Mouse (Mus musculus): ENCODE results near the gene Olfr578. TPM values are rescaled to one million over a fixed set of nuclear protein-coding genes. Genes with fewer than 3 reads are reported as not detected.

Gene Olfr578
- polyA plus RNA-seq (2012): not detected in 2 replicates

DNA sequence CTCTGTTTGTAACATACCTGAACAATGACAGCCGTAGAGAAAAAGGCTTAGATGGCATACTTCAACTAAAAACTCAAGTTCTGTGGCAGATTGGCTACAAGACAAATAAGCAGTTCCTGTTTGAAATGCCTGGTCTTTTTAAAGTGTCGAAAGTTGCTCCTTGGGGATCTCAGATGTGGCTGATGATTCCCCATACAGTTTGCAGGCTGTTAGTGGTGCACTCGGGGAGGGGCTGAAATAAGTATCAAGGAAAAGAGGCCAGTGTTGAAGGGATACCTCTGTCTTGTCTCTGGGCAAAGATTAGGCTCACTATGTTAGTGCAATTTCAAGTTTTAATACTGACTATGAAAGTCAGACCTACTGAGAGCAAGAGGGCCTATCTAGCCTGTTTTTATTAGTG, at the start of gene Olfr578:
Olfr578 (minus strand) TSS at position 101 of the 400 bp plus-strand sequence.
- no peak for TF ChIP-seq TAL1 (IDR thresholded peaks at IDR 0.05; ENCODE audit: low read length)
- no peak for TF ChIP-seq GATA1 (IDR thresholded peaks at IDR 0.05; ENCODE audit: low read length)
- H3K27me3 ChIP-seq (ENCODE audit: control insufficient read depth): no peaks in the 10 kb centered on the region
- H3K36me3 ChIP-seq (ENCODE audit: control insufficient read depth): no peaks in the 10 kb centered on the region
- no peaks in the 10 kb centered on the region for H3K9me3 ChIP-seq (ENCODE audit: control insufficient read depth, low read length)
- H3K4me3 ChIP-seq (replicated peaks): no peak within 1 kb of the TSS
- H3K4me1 ChIP-seq (ENCODE audit: control insufficient read depth): no peaks in the 10 kb centered on the region

DNA sequence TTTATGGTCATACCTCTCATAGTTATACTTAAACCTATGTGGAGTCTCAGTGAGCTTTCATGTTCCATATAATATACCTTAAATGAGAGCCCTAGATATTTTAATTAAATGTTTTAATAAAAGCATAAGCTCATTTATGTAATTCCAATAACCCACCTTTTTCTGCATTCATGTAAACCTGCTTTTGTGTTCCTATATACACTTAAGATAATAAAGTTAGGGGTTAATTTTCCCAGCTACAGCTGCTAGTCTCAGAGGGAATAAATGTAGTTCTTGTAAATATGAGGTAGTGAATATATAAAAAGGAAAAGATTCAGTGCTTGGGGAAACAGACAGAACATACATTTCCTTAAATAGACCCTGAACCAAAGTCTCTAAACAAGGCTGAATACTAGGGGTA, 48.6 kb upstream of the Olfr578 start, which contains the start of gene Olfr582:
Olfr582 (plus strand) TSS at position 301 of the 400 bp plus-strand sequence.
- Histone ChIP-seq H3K4me3 (replicated peaks) (no peak within 1 kb of the TSS), H3K9me3 (ENCODE audit: control insufficient read depth, low read length) (no peaks in the 10 kb centered on the region), H3K27me3 (ENCODE audit: control insufficient read depth) (no peaks in the 10 kb centered on the region), H3K36me3 (ENCODE audit: control insufficient read depth) (no peaks in the 10 kb centered on the region), H3K4me1 (ENCODE audit: control insufficient read depth) (no peaks in the 10 kb centered on the region)
- no peak for TF ChIP-seq GATA1 (IDR thresholded peaks at IDR 0.05; ENCODE audit: low read length)
- no peak for TF ChIP-seq TAL1 (IDR thresholded peaks at IDR 0.05; ENCODE audit: low read length)

DNA sequence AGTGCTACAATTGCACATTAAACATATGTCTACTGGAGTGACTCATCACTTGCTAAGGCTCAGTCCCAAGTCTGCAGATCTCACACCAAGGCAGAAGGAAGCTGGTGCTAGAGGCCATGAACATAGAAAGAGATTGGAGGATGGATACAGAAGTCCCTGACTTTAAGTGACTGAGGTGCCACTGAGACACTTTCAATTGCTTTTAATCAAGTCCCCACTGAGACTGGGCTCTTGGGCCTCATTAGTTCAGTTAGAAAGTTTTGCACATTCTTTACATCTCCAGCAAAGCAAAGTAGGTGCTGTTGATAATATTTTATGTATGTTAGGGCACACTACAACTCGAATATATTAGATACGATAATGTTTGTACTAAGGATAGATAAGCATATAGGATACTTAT, 13.3 kb downstream of the Olfr578 start, which contains the start of gene Olfr577:
Olfr577 (minus strand) TSS at position 101 of the 400 bp plus-strand sequence.
- TF ChIP-seq GATA1 (IDR thresholded peaks at IDR 0.05; ENCODE audit: low read length): no peak
- no peak for TF ChIP-seq TAL1 (IDR thresholded peaks at IDR 0.05; ENCODE audit: low read length)
- H3K27me3 ChIP-seq (ENCODE audit: control insufficient read depth): no peaks in the 10 kb centered on the region

DNA sequence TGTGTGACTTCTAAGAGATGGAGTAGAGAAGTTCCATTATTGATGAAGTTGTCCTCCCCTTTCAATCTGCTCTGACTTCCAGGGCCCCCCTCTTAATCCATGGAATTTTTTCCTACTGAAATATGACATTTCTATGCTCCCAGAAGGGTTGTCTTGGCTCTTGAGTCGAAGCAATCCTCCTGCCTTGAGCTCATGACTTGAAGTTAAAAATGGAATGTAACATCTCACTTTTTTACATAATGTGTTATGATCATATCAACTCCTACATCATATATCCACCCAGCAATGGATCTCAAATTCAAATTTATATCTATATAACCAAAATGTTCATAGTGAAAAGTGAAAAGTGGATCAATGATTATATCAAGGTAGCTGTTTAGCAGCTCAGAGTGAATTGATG, 14.7 kb downstream of the Olfr578 start:
- Histone ChIP-seq H3K36me3 (ENCODE audit: control insufficient read depth) (no peaks in the 10 kb centered on the region), H3K4me1 (ENCODE audit: control insufficient read depth) (no peaks in the 10 kb centered on the region), H3K4me3 (replicated peaks) (no peak overlapping the region), H3K27me3 (ENCODE audit: control insufficient read depth) (no peaks in the 10 kb centered on the region), H3K9me3 (ENCODE audit: control insufficient read depth, low read length) (no peaks in the 10 kb centered on the region)
- TF ChIP-seq GATA1 (IDR thresholded peaks at IDR 0.05; ENCODE audit: low read length) (no peak), TAL1 (IDR thresholded peaks at IDR 0.05; ENCODE audit: low read length) (no peak)

More for the DNA sequence above, 13.3 kb downstream of the Olfr578 start, which contains the start of gene Olfr577:
- Histone ChIP-seq H3K4me3 (replicated peaks) (no peak within 1 kb of the TSS), H3K4me1 (ENCODE audit: control insufficient read depth) (no peaks in the 10 kb centered on the region), H3K9me3 (ENCODE audit: control insufficient read depth, low read length) (no peaks in the 10 kb centered on the region), H3K36me3 (ENCODE audit: control insufficient read depth) (no peaks in the 10 kb centered on the region)

DNA sequence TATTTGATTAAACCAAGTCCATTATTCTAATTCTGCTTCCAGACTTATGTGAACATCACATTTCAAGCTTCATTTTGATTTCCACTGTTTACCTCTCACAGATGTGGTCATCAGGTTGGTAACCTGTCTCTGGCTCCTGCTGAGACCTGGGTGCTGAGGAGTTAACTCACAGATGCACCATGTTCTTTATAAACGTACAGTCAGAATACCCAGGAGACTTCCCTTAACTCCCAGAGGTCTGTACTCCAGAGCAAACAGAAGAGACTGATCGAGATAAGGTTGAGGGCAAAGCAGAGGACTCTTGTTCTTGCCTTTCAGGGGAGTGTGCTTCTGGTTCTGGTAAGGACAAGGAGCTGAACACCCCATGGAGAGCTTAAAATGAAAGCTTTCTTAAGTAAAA, 26.8 kb downstream of the Olfr578 start, which contains the start of gene Olfr576:
Olfr576 (plus strand) TSS at position 301 of the 400 bp plus-strand sequence.
- Histone ChIP-seq H3K36me3 (ENCODE audit: control insufficient read depth) (no peaks in the 10 kb centered on the region), H3K27me3 (ENCODE audit: control insufficient read depth) (no peaks in the 10 kb centered on the region), H3K9me3 (ENCODE audit: control insufficient read depth, low read length) (no peaks in the 10 kb centered on the region), H3K4me1 (ENCODE audit: control insufficient read depth) (no peaks in the 10 kb centered on the region), H3K4me3 (replicated peaks) (no peak within 1 kb of the TSS)
- TF ChIP-seq TAL1 (IDR thresholded peaks at IDR 0.05; ENCODE audit: low read length) (no peak), GATA1 (IDR thresholded peaks at IDR 0.05; ENCODE audit: low read length) (no peak)

DNA sequence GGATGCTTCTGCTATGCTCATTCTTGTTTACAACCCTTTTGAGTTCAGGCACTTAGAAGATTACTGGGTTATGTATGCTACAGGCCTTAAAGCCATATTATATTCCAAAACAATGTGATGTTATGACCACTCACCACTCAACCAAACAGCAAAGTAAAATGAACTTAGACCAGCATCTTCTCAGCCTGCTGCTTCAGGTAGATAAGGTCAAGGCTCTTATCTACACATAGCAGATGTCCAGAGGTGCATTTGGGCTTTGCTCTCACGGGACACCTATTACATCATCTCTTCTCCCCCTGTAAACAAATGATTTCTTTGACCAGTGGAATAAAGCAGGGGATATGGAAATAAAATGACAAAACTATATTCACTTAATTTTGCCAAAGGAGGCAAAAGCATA, 30.5 kb downstream of the Olfr578 start, which contains the start of gene Olfr575:
Olfr575 (minus strand) TSS at position 183 of the 400 bp plus-strand sequence.
- Histone ChIP-seq H3K9me3 (ENCODE audit: control insufficient read depth, low read length) (no peaks in the 10 kb centered on the region), H3K36me3 (ENCODE audit: control insufficient read depth) (no peaks in the 10 kb centered on the region), H3K4me1 (ENCODE audit: control insufficient read depth) (no peaks in the 10 kb centered on the region), H3K27me3 (ENCODE audit: control insufficient read depth) (no peaks in the 10 kb centered on the region), H3K4me3 (replicated peaks) (no peak within 1 kb of the TSS)
- TF ChIP-seq TAL1 (IDR thresholded peaks at IDR 0.05; ENCODE audit: low read length) (peak; percentile 64), GATA1 (IDR thresholded peaks at IDR 0.05; ENCODE audit: low read length) (peak; percentile 42; the same call in 1 of the 2 replicates)

DNA sequence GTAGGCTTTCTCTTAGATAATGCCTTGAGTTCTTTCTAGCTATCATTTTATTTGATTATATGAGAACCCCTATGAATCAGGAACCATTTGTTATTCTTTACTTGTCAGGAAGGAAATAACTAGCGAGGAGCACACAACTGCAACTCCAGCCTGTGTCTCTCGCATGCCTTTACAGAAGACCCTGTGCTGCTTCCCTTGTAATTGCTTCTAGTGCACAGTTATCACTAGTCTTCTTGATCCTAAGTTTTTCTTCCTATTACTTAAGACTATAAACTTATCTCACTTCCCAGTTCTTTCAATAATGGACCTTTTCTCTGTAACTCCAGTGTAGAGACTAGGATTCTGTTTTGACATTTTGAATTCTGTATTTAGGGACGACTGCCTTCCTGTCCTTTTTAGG, 31.0 kb downstream of the Olfr578 start:
- no peaks in the 10 kb centered on the region for H3K9me3 ChIP-seq (ENCODE audit: control insufficient read depth, low read length)
- TF ChIP-seq GATA1 (IDR thresholded peaks at IDR 0.05; ENCODE audit: low read length) (no peak), TAL1 (IDR thresholded peaks at IDR 0.05; ENCODE audit: low read length) (no peak)

DNA sequence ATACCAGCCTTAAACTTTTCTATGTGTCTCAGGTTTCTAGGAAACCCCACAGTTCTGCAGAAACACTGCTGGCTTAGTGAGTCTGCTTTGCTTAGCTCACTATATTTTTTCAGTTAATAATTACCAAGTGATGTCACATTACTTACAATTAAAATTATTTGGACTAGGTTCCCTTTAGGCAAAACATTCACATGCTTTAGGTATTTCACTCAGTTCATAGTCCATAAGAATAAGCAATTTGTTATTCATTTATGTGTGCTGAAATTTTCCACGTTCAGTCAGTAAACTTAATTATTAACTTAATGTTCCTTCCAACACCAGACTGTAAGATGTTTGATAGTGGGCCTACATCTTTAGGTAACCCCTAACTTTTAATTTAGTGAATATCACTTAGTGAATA, 38.4 kb downstream of the Olfr578 start:
- Histone ChIP-seq H3K4me1 (ENCODE audit: control insufficient read depth) (no peaks in the 10 kb centered on the region), H3K9me3 (ENCODE audit: control insufficient read depth, low read length) (no peaks in the 10 kb centered on the region), H3K27me3 (ENCODE audit: control insufficient read depth) (no peaks in the 10 kb centered on the region), H3K36me3 (ENCODE audit: control insufficient read depth) (no peaks in the 10 kb centered on the region), H3K4me3 (replicated peaks) (no peak overlapping the region)
- TF ChIP-seq GATA1 (IDR thresholded peaks at IDR 0.05; ENCODE audit: low read length) (no peak), TAL1 (IDR thresholded peaks at IDR 0.05; ENCODE audit: low read length) (no peak)

More for the DNA sequence above, 31.0 kb downstream of the Olfr578 start:
- H3K27me3 ChIP-seq (ENCODE audit: control insufficient read depth): no peaks in the 10 kb centered on the region
- no peak overlapping the region for H3K4me3 ChIP-seq (replicated peaks)
- H3K36me3 ChIP-seq (ENCODE audit: control insufficient read depth): no peaks in the 10 kb centered on the region
- H3K4me1 ChIP-seq (ENCODE audit: control insufficient read depth): no peaks in the 10 kb centered on the region

DNA sequence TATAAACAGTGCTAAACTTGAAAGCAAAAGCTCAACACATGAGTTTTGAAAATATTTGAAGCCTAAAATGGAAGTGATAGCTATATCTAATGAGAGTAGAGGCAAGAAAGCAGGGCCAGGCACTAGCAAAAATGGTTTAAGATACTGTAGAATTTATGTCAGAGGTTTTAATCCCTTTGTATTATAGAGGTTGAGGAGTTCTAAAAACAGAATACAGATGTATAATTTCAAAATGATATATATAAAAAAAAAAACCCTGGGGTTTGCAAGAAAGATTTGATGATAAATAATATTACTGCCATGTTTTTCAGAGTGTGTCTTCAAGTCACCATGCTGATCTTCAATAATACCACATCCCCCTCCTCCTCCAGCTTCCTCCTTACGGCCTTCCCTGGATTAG, 41.0 kb downstream of the Olfr578 start, which contains the start of gene Olfr574:
Olfr574 (plus strand) TSS at position 301 of the 400 bp plus-strand sequence.
- Histone ChIP-seq H3K27me3 (ENCODE audit: control insufficient read depth) (no peaks in the 10 kb centered on the region), H3K36me3 (ENCODE audit: control insufficient read depth) (no peaks in the 10 kb centered on the region), H3K4me3 (replicated peaks) (no peak within 1 kb of the TSS), H3K9me3 (ENCODE audit: control insufficient read depth, low read length) (no peaks in the 10 kb centered on the region), H3K4me1 (ENCODE audit: control insufficient read depth) (no peaks in the 10 kb centered on the region)
- no peak for TF ChIP-seq GATA1 (IDR thresholded peaks at IDR 0.05; ENCODE audit: low read length)
- TF ChIP-seq TAL1 (IDR thresholded peaks at IDR 0.05; ENCODE audit: low read length): no peak
